Mouse (Mus musculus) cortical plate, adult 2 months (tissue): ENCODE data around the gene R3hdml. TPM values are rescaled to one million over a fixed set of nuclear protein-coding genes. Genes with fewer than 3 reads are reported as not detected.

Source experiments
- H3K27ac ChIP-seq: fragments of 200-500 bp; 2 replicates; pipeline ENCODE4 v1.5.1; 2012; ENCODE audit warnings: low read length, control low read depth, inconsistent platforms; ENCODE audit not compliant: insufficient read depth
- H3K4me1 ChIP-seq: fragments of 200-500 bp; 2 replicates; pipeline ENCODE4 v1.6.1; 2011; ENCODE audit warnings: low read length; ENCODE audit not compliant: control insufficient read depth, insufficient read depth
- H3K4me3 ChIP-seq: fragments of 200-500 bp; 2 replicates; pipeline ENCODE4 v1.5.1; 2011; ENCODE audit warnings: mild to moderate bottlenecking, low read length, control low read depth; ENCODE audit not compliant: insufficient read depth
- CTCF ChIP-seq: fragments of 200-500 bp; IDR thresholded peaks from 2 replicates; pipeline ENCODE4 v1.5.1; 2011; ENCODE audit warnings: mild to moderate bottlenecking, control low read depth, low read length; ENCODE audit not compliant: insufficient read depth; ENCODE audit errors: extremely low read depth
- POLR2A ChIP-seq: fragments of 200-500 bp; IDR thresholded peaks from 2 replicates; pipeline ENCODE4 v1.6.1; 2011; ENCODE audit warnings: mild to moderate bottlenecking, low read length, control low read depth; ENCODE audit not compliant: insufficient read depth; ENCODE audit errors: extremely low read depth
- polyA plus RNA-seq: library from polyadenylated mRNA; depleted of rRNA; stranded (reverse); fragments of >200 nt; gene quantifications from 2 replicates; pipeline ENCODE4 v1.2.3, GENCODE M21; 2012

Gene R3hdml
- polyA plus RNA-seq, 1 experiment, result not detected

GRCm38 (mm10) chr2:163469711-163470110, 22.4 kb upstream of the R3hdml start:
- Histone ChIP-seq H3K4me3 (no peak overlapping the region), H3K27ac (no peak overlapping the region), H3K4me1 (peaks cover 3% of the 10 kb centered on the region)
- no peak for TF ChIP-seq CTCF
- no peak for TF ChIP-seq POLR2A

DNA sequence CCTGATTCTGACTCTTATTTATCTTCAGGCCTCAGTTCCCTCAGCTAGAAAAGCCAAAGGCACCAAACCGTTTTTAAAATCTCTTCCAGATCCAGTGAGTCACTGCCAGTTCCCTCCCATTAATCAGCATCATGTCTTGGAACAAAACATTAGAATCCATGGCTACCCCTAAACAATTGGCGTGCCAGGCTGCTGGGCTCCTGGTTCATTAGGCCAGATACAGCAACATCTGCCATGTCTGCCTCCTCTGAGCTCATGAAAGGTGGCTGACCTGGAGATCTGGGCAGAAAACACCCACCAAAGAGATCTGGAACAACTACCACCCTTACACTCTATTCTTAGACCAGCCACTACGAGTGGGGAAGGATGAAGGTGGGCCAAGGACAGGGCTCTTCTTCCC, 21.0 kb upstream of the R3hdml start:
- peak overlapping the region; percentile 68; the same call in 1 of the 2 replicates for H3K4me3 ChIP-seq
- H3K27ac ChIP-seq, result no peak overlapping the region
- TF ChIP-seq CTCF (no peak), POLR2A (no peak)
- H3K4me1 ChIP-seq, result peaks cover 3% of the 10 kb centered on the region

- Histone ChIP-seq H3K4me3 (peak overlapping the region; percentile 68), H3K27ac (no peak overlapping the region; the same call in 1 of the 2 replicates), H3K4me1 (peaks cover 3% of the 10 kb centered on the region)
- TF ChIP-seq CTCF (no peak), POLR2A (no peak)
Observed at GRCm38 (mm10) chr2:163471710-163472465, 20.2 kb upstream of the R3hdml start.

GRCm38 (mm10) chr2:163472466-163472851, 19.7 kb upstream of the R3hdml start, which contains the start of gene Fitm2:
Gene Fitm2 (minus strand): TSS chr2:163472629.
- Histone ChIP-seq H3K4me1 (peaks cover 3% of the 10 kb centered on the region), H3K4me3 (peak within 1 kb of the TSS; percentile 68), H3K27ac (no peak within 1 kb of the TSS; the same call in 1 of the 2 replicates)
- TF ChIP-seq CTCF (peak; percentile 92), POLR2A (peak; percentile 76)

DNA sequence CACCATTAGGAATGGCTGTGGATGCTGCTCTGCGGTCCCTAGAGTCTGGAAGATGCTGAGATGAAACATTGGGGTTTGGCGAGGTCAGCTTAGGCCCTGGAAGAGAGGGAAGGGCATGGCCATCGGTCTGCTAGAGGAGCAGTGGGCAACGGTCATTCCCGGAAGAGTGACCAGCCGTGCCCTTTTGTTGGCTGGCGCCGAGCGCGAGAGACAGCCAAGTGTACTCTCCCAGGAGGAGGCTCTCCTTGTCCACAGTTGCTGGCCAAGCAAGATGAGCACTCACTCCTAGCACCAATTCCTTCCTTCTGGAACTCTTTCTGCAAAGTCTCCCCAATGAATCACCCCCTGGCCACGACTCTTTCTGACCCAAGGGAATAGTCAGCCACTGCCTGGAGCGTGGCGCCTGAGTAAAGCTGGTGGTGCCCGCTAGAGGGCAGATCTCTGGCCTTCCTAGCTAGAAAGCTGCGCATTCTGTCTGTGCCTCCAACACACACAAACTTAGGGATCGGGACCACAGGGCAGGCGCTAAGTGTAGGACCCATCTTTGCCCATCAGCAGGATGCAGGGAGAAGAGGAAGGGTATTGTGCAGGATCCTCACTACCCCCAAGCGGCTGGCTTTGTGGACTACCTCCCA, 11.8 kb upstream of the R3hdml start:
- Histone ChIP-seq H3K27ac (no peak overlapping the region), H3K4me3 (no peak overlapping the region), H3K4me1 (no peaks in the 10 kb centered on the region)
- TF ChIP-seq CTCF, result peak; percentile 19; the same call in 1 of the 2 replicates
- TF ChIP-seq POLR2A, result no peak

DNA sequence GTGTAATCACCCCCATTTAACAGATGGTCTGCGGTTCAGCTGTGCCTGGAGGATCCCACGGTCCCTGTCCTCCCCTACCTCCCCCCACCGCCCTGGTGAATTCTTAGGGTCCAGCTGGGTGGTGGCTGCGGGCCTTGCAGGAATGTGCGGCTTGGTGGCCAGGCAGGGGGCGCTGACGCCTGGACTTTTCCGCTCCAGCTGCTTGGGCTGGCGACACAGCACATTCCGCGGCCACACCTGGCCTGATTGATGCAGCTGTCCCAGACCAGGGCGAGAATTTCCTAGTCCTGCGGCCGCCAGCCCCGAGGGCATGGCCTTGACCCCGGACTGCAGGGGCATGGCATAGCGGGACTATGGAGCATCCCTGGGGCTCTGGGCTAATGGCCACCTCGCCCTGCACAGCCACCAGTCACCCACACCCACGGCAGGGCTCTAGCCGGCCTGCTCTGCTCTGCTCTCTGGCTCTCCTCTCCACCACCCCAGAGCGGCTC, 10.5 kb upstream of the R3hdml start:
- Histone ChIP-seq H3K4me3 (no peak overlapping the region), H3K4me1 (no peaks in the 10 kb centered on the region), H3K27ac (no peak overlapping the region)
- TF ChIP-seq POLR2A (no peak), CTCF (no peak)

- Histone ChIP-seq H3K27ac (no peak overlapping the region), H3K4me3 (no peak overlapping the region), H3K4me1 (no peaks in the 10 kb centered on the region)
- no peak for TF ChIP-seq CTCF
- TF ChIP-seq POLR2A, result no peak
Observed at GRCm38 (mm10) chr2:163487360-163487759, 4.8 kb upstream of the R3hdml start.

- no peak overlapping the region for H3K4me3 ChIP-seq
- TF ChIP-seq CTCF, result no peak
- no peak for TF ChIP-seq POLR2A
- H3K4me1 ChIP-seq, result no peaks in the 10 kb centered on the region
- H3K27ac ChIP-seq, result no peak overlapping the region
Observed at GRCm38 (mm10) chr2:163489725-163490291, 2.3 kb upstream of the R3hdml start.

- Histone ChIP-seq H3K27ac (no peak overlapping the region), H3K4me3 (no peak overlapping the region), H3K4me1 (no peaks in the 10 kb centered on the region)
- no peak for TF ChIP-seq POLR2A
- TF ChIP-seq CTCF, result no peak
Observed at GRCm38 (mm10) chr2:163490656-163491055, 1.5 kb upstream of the R3hdml start.

- Histone ChIP-seq H3K4me3 (no peak overlapping the region), H3K4me1 (no peaks in the 10 kb centered on the region), H3K27ac (no peak overlapping the region)
- no peak for TF ChIP-seq POLR2A
- TF ChIP-seq CTCF, result no peak
Observed at GRCm38 (mm10) chr2:163491351-163491750, 767 bp upstream of the R3hdml start.
